Mouse (Mus musculus) layer of hippocampus, postnatal 10 days (tissue): ENCODE results near the gene Stim1. TPM values are rescaled to one million over a fixed set of nuclear protein-coding genes. Genes with fewer than 3 reads are reported as not detected.
"Not testable (repeated sequence)": the region's sequence is repeated elsewhere in the genome, so short reads cannot be mapped to it uniquely, and the experiment has no call there.

ENCODE experiments used
- DNase-seq, 2 experiments: peaks; one replicate each; pipeline ENCODE4 v3.0.0; 2021; ENCODE audit warnings: low spot score in 2 of 2
- total RNA-seq, 2 experiments: library from RNA; stranded (reverse); gene quantifications; 2 replicates each; pipeline ENCODE4 v1.2.3; 2021

The Stim1 gene
- total RNA-seq, 2 experiments from 2014 or later: 56.7 to 66.1 TPM

GRCm38 (mm10) chr7:102434344-102434743 is 166.7 kb downstream of the Stim1 start:
- no peak for DNase-seq

GRCm38 (mm10) chr7:102440822-102441656 is 173.4 kb downstream of the Stim1 start:
- DNase-seq: no peak

GRCm38 (mm10) chr7:102441657-102442391 is 174.2 kb downstream of the Stim1 start, which contains the start of gene Rrm1:
Gene Rrm1, plus strand, starts transcription at chr7:102441695.
- DNase-seq: peak; percentile 93 to 95

- no peak for DNase-seq
These were observed 174.8 kb downstream of the Stim1 start for GRCm38 (mm10) chr7:102442432-102442831.

GRCm38 (mm10) chr7:102444301-102444700 is 176.7 kb downstream of the Stim1 start:
- no peak for DNase-seq

GRCm38 (mm10) chr7:102446438-102446837 is 178.8 kb downstream of the Stim1 start:
- no peak for DNase-seq

GRCm38 (mm10) chr7:102458618-102459380 is 191.2 kb downstream of the Stim1 start:
- no peak for DNase-seq

GRCm38 (mm10) chr7:102467566-102467965 is 200.0 kb downstream of the Stim1 start:
- DNase-seq: no peak

GRCm38 (mm10) chr7:102472675-102473074 is 205.1 kb downstream of the Stim1 start:
- DNase-seq: no peak

GRCm38 (mm10) chr7:102476601-102477000 is 209.0 kb downstream of the Stim1 start:
- DNase-seq: no peak

- DNase-seq: no peak
These were observed 209.8 kb downstream of the Stim1 start for GRCm38 (mm10) chr7:102477377-102477776.

GRCm38 (mm10) chr7:102478425-102478824 is 210.8 kb downstream of the Stim1 start:
- no peak for DNase-seq

GRCm38 (mm10) chr7:102478926-102479325 is 211.3 kb downstream of the Stim1 start:
- DNase-seq: no peak

GRCm38 (mm10) chr7:102479368-102480078 is 211.9 kb downstream of the Stim1 start:
- DNase-seq: no peak

- DNase-seq: no peak
These were observed 213.2 kb downstream of the Stim1 start for GRCm38 (mm10) chr7:102480821-102481220.

GRCm38 (mm10) chr7:102481579-102481978 is 214.0 kb downstream of the Stim1 start, which contains the start of gene Olfr543:
Gene Olfr543, minus strand, starts transcription at chr7:102481679.
- DNase-seq: no peak

GRCm38 (mm10) chr7:102483665-102484064 is 216.1 kb downstream of the Stim1 start:
- DNase-seq: no peak

- not testable (repeated sequence) for DNase-seq
These were observed 217.2 kb downstream of the Stim1 start for GRCm38 (mm10) chr7:102484766-102485165.

GRCm38 (mm10) chr7:102486105-102486504 is 218.5 kb downstream of the Stim1 start:
- DNase-seq: no peak
